Mouse (Mus musculus) olfactory bulb, adult 2 months (tissue): ENCODE measurements around the gene Daam2. TPM values are rescaled to one million over a fixed set of nuclear protein-coding genes. Genes with fewer than 3 reads are reported as not detected.
A peak's percentile ranks its signal among the peaks of the same experiment; 100 is the strongest.

Experiments used
- H3K27ac ChIP-seq: fragments of 200-500 bp; 2 replicates; pipeline ENCODE4 v1.5.1; 2012; ENCODE audit warnings: low read depth, low read length; ENCODE audit not compliant: insufficient read depth
- H3K4me1 ChIP-seq: fragments of 200-500 bp; 2 replicates; pipeline ENCODE4 v1.6.1; 2012; ENCODE audit warnings: low read length; ENCODE audit not compliant: control insufficient read depth, insufficient read depth
- H3K4me3 ChIP-seq: fragments of 200-500 bp; 2 replicates; pipeline ENCODE4 v1.5.1; 2012; ENCODE audit warnings: mild to moderate bottlenecking, low read depth, low read length, moderate library complexity; ENCODE audit not compliant: insufficient read depth
- CTCF ChIP-seq: fragments of 200-500 bp; IDR thresholded peaks from 2 replicates; pipeline ENCODE4 v1.5.1; 2012; ENCODE audit warnings: low read depth, mild to moderate bottlenecking, low read length, moderate library complexity; ENCODE audit not compliant: insufficient read depth
- POLR2A ChIP-seq: fragments of 200-500 bp; IDR thresholded peaks from 2 replicates; pipeline ENCODE4 v1.6.1; 2012; ENCODE audit warnings: mild to moderate bottlenecking, low read depth, low read length, moderate library complexity; ENCODE audit not compliant: insufficient read depth
- WGBS: fragments of 180-500 bp; shearing (Covaris S2); methylation state at CpG from one replicate; pipeline ENCODE4 v1.1.7; 2018; 5-methylcytosine and 5-hydroxymethylcytosine counted together
- polyA plus RNA-seq: library from polyadenylated mRNA; stranded (reverse); fragments of >200 nt; gene quantifications from 2 replicates; pipeline ENCODE4 v1.2.4, GENCODE M21; 2012; ENCODE audit warnings: low replicate concordance; ENCODE audit not compliant: missing spikeins, insufficient read depth, insufficient read length

The Daam2 gene
- polyA plus RNA-seq, 1 experiment, result not detected

GRCm38 (mm10) chr17:49481876-49482275 is 82.3 kb downstream of the Daam2 start:
- 41% methylated on average over 3 of the region's 3 CpGs for WGBS
- peaks cover 2% of the 10 kb centered on the region; the same call in 1 of the 2 replicates for H3K4me1 ChIP-seq
- no peak overlapping the region for H3K27ac ChIP-seq
- no peak overlapping the region for H3K4me3 ChIP-seq
- TF ChIP-seq POLR2A (no peak), CTCF (no peak)

DNA sequence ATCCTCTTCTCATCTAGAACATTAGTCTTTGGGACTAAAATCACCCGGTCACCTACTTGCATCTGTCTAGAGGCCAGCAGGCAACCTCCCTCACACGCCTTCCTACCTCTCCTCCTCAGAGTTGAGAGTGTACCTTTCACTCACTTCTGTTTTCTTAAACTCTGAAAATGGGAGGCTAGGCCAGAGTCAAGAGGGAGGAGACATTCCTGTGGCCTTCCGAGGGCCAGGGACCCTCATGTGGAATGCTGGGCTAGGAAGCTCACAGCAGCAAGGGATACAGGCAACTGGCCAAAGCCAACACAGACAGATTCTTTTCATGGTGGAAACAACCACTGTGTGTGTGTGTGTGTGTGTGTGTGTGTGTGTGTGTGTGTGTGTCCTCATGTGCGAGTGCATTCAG is 86.8 kb downstream of the Daam2 start:
- peaks cover 9% of the 10 kb centered on the region for H3K4me1 ChIP-seq
- TF ChIP-seq CTCF (no peak), POLR2A (no peak)
- H3K4me3 ChIP-seq, result no peak overlapping the region
- WGBS, result 84% methylated on average over 4 of the region's 4 CpGs
- H3K27ac ChIP-seq, result no peak overlapping the region

- WGBS, result 85% methylated on average over 1 of the region's 1 CpGs
- H3K4me1 ChIP-seq, result peaks cover 7% of the 10 kb centered on the region; the same call in 1 of the 2 replicates
- no peak for TF ChIP-seq CTCF
- no peak for TF ChIP-seq POLR2A
These were observed 89.0 kb downstream of the Daam2 start for GRCm38 (mm10) chr17:49475174-49475573.

GRCm38 (mm10) chr17:49474051-49474450 is 90.1 kb downstream of the Daam2 start:
- peaks cover 7% of the 10 kb centered on the region; the same call in 1 of the 2 replicates for H3K4me1 ChIP-seq
- no peak overlapping the region for H3K27ac ChIP-seq
- WGBS, result 91% methylated on average over 4 of the region's 4 CpGs
- H3K4me3 ChIP-seq, result no peak overlapping the region
- no peak for TF ChIP-seq POLR2A
- TF ChIP-seq CTCF, result no peak

More at GRCm38 (mm10) chr17:49475174-49475573, 89.0 kb downstream of the Daam2 start:
- Histone ChIP-seq H3K4me3 (no peak overlapping the region), H3K27ac (no peak overlapping the region)

GRCm38 (mm10) chr17:49472626-49473025 is 91.5 kb downstream of the Daam2 start:
- Histone ChIP-seq H3K27ac (no peak overlapping the region), H3K4me3 (no peak overlapping the region), H3K4me1 (peaks cover 7% of the 10 kb centered on the region; the same call in 1 of the 2 replicates)
- TF ChIP-seq POLR2A (no peak), CTCF (no peak)
- 54% methylated on average over 8 of the region's 8 CpGs for WGBS

DNA sequence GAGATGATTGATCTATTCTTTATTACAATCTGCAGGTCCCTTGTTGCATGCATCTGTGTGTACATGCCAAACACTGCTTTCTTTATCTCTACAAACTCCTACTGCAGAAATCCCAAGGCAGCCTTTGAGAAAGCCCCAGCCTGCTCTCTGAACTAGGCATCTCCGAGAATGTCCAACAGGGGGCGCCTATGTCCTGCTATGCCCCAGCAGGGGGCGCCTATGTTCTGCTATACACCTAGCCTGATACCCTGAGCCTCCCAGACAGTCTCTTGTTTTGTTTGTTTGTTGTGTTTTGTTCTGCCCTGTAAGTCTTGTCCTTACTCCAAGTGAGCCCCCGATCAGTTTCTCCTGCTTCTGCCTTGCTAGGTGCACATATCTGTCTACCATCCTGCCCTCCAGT is 95.9 kb downstream of the Daam2 start:
- Histone ChIP-seq H3K4me1 (peaks cover 7% of the 10 kb centered on the region; the same call in 1 of the 2 replicates), H3K4me3 (no peak overlapping the region), H3K27ac (no peak overlapping the region)
- WGBS, result 22% methylated on average over 4 of the region's 4 CpGs
- TF ChIP-seq POLR2A (no peak), CTCF (peak; percentile 98)

DNA sequence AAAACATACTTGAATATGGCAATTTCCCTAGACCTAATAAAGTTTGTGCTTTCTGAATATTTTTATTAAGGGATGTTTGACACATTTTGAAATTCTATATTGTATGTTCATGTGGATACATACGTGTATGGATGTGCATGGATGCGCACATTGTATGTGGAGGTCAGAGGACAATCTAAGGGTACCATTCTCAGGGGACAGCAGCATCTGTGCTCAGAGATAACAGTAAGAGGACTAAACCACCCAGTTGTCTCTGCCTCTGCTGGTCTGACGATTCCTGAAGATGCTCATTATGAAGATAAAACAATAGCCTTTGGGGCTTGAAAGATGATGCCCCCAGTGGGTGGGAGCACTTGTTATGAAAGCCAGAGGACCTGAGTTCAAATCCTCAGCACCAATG is 99.3 kb downstream of the Daam2 start:
- no peaks in the 10 kb centered on the region for H3K4me1 ChIP-seq
- no peak for TF ChIP-seq POLR2A
- no peak for TF ChIP-seq CTCF
- H3K4me3 ChIP-seq, result no peak overlapping the region
- no peak overlapping the region for H3K27ac ChIP-seq
- 85% methylated on average over 3 of the region's 3 CpGs for WGBS

DNA sequence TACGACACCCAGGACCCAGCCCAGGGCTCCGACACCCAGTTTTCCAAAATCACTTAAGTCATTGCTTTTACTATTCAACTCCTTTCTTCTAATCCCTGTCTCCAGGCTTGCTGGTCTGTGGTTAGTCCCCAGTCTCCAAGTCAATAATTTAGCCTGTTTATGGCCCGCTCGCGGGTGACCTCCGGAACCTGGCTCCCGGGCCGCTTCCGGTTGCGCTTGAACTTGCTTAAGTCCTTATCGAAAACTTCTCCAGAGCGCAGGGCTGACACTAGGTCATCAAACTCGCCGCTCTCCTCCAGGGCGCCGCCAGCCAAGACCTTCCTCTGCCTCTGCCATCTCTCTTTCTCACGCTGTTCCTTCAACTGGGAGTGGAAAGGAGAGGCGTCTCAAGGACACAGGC is 105.8 kb downstream of the Daam2 start:
- no peaks in the 10 kb centered on the region for H3K4me1 ChIP-seq
- H3K27ac ChIP-seq, result no peak overlapping the region
- H3K4me3 ChIP-seq, result no peak overlapping the region
- TF ChIP-seq CTCF, result no peak
- TF ChIP-seq POLR2A, result no peak
- 92% methylated on average over 18 of the region's 18 CpGs for WGBS

- no peak overlapping the region for H3K4me3 ChIP-seq
- 97% methylated on average over 3 of the region's 3 CpGs for WGBS
- no peak overlapping the region for H3K27ac ChIP-seq
- TF ChIP-seq CTCF (no peak), POLR2A (no peak)
- H3K4me1 ChIP-seq, result no peaks in the 10 kb centered on the region
These were observed 106.3 kb downstream of the Daam2 start for GRCm38 (mm10) chr17:49457833-49458232.

DNA sequence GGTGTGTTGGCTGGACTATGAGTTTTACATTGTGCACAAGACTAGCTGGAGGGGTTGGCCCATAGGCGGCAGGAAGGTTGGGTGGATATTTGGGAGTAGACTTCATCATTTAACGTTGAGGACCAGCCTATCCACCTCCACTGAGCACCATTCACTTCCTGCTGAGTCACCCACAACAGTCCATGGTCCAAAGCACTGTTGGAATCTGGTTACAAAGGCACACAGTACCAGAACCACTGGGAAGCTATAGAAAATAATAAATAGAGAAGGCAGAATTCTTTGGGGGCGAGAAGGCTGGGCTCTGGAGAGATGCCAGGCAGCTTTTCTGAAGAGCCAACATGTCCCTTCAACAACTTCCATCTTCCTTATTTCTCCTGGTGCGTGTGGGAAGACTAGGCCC is 107.8 kb downstream of the Daam2 start:
- H3K27ac ChIP-seq, result no peak overlapping the region
- no peak for TF ChIP-seq CTCF
- TF ChIP-seq POLR2A, result no peak

More for the DNA sequence above, 107.8 kb downstream of the Daam2 start:
- no peaks in the 10 kb centered on the region for H3K4me1 ChIP-seq
- H3K4me3 ChIP-seq, result no peak overlapping the region
- 58% methylated on average over 4 of the region's 4 CpGs for WGBS
